Mouse (Mus musculus) macrophage (primary cell): ENCODE data around the gene Atrip. TPM values are rescaled to one million over a fixed set of nuclear protein-coding genes. Genes with fewer than 3 reads are reported as not detected.
A peak's percentile ranks its signal among the peaks of the same experiment; 100 is the strongest.

ENCODE experiments used
- H3K27ac ChIP-seq: fragments of 350-480 bp; formaldehyde crosslinking; 2 replicates; pipeline ENCODE4 v1.9.0; 2021
- H3K36me3 ChIP-seq: fragments of 350-480 bp; formaldehyde crosslinking; 2 replicates; pipeline ENCODE4 v1.9.0; 2021; ENCODE audit errors: inconsistent target
- H3K4me3 ChIP-seq: fragments of 350-480 bp; formaldehyde crosslinking; 2 replicates; pipeline ENCODE4 v1.9.0; 2021; ENCODE audit errors: inconsistent target
- H3K79me2 ChIP-seq: fragments of 350-480 bp; formaldehyde crosslinking; 2 replicates; pipeline ENCODE4 v1.9.0; 2021; ENCODE audit errors: inconsistent target
- WGBS: methylation state at CpG from one replicate; pipeline ENCODE4 v1.1.7; 2026; ENCODE audit warnings: inconsistent platforms; ENCODE audit not compliant: missing documents; 5-methylcytosine and 5-hydroxymethylcytosine counted together
- polyA plus RNA-seq: library from polyadenylated mRNA; stranded (reverse); fragments of 250-400 nt; gene quantifications from 3 replicates; pipeline ENCODE4 v1.2.4, GENCODE M21; 2018; ENCODE audit warnings: inconsistent platforms
- total RNA-seq, 78 experiments: library from RNA; depleted of rRNA; stranded (reverse); fragments of 250-400 nt; gene quantifications; 1 replicate in 9 of 78; 2 replicates in 24 of 78; 3 replicates in 43 of 78; 4 replicates in 2 of 78; pipeline ENCODE4 v1.2.4; 2018; ENCODE audit warnings: inconsistent platforms in 56 of 78

Gene Atrip
- total RNA-seq (2018; cell fraction: chromatin; rRNA removed) = 10 to 100 TPM; 13.2 to 53.4 (median 28.6) TPM
- total RNA-seq (2018; cell fraction: cytosol; rRNA removed) = 1 to 10 TPM; 4.5 to 9.4 (median 7.0) TPM
- total RNA-seq (2018; cell fraction: nucleus; rRNA removed) = 10 to 100 TPM; 14.5 to 35.1 (median 26.2) TPM
- 6.3 to 9.1 TPM (median 6.5 TPM) in 3 replicates for polyA plus RNA-seq

DNA sequence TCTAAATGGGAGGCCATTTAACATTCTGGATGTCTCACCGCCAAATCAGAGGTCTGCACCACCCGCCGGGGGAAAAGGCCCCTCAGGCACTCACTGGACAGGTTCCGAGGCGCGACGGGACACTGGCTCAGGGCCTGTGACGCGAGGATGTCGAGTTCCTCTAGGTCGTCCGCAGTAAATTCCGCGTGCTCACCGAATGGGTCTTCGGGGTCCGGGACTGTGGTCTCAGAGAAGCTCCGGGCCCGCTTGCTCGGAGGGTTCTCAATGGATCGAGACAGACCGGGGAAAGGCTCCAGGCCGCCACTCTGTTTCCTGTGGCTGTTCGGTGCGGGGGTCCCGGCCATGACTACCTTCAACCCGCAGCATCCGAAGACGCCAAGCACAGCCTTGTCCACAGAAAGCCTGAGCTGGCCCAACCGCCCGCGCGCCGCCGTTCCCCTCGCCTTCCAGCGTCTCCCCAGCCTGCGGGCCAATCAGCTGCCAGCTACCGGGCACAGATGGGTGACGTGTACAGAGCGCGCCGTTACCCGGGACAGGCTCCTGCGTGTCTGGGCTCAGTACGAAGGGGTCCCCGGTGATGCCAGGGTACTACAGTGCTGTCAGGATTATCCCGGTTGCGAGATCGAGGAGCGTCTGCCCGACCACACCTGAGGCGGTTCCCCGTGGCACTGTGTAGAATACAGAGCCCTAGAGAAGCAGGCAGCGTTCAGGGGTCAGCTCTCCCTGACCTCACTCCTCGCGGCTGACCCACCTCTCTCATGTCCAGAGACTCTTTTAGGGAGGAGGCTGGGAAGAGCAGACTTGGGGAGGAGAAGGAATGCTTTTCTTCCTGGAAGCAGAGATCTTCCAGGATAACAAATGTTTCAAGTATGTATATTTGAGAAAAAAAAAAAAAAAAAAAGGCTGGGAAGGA, at the start of gene Atrip:
Gene Atrip, minus strand, starts transcription at position 464 of the 913 bp plus-strand sequence.
- under 1% methylated on average over 54 of the region's 57 CpGs for WGBS

DNA sequence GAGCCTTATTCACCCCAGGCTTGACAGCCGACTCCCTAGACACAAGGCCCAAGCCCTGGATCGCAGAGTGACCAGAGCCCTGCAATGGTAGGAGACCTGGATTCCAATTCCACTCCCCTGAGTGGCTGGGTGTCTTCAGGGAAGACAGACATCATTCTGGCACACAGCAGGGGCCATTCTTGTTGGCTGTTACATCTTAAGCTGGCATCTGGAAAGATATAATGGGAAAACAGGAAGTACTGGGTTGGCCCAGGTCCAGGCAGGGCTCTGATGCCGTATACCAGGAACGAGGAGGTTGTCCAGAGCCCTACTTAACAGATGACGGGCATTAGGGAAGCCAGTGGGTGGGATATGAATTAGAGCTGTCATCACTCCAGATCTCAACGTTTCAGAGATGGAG, 49.3 kb upstream of the Atrip start:
- Histone ChIP-seq H3K36me3 (no peaks in the 10 kb centered on the region), H3K79me2 (no peaks in the 10 kb centered on the region), H3K4me3 (no peak overlapping the region), H3K27ac (no peak overlapping the region)
- 31% methylated on average over 6 of the region's 6 CpGs for WGBS

More for the DNA sequence above, at the start of gene Atrip:
- Histone ChIP-seq H3K79me2 (peaks cover 21% of the 10 kb centered on the region), H3K27ac (peak within 1 kb of the TSS; percentile 57), H3K4me3 (peak within 1 kb of the TSS; percentile 91), H3K36me3 (peaks cover 25% of the 10 kb centered on the region)

DNA sequence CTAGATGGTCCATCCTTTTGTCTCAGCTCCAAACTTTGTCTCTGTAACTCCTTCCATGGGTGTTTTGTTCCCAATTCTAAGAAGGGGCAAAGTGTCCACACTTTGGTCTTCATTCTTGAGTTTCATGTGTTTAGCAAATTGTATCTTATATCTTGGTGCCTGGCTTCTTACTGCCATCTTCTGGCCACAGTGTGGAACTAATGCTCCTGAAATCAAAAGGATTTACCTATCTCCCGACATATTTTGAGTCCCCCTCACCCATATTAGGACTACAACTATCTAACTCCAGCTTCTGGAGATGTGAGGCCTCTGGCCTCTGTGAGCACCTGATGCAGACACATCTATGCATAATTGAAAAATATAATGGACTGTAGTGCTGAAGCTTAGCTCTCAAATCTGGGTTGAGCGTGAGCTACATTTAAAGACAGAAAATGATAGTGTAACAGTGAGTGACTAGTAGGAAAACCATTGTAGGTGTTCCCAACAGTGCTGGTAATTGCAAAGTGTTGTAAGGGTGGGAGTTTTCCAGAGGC, 48.7 kb upstream of the Atrip start:
- Histone ChIP-seq H3K27ac (no peak overlapping the region), H3K36me3 (no peaks in the 10 kb centered on the region), H3K79me2 (no peaks in the 10 kb centered on the region), H3K4me3 (no peak overlapping the region)
- WGBS = 41% methylated on average over 2 of the region's 2 CpGs

DNA sequence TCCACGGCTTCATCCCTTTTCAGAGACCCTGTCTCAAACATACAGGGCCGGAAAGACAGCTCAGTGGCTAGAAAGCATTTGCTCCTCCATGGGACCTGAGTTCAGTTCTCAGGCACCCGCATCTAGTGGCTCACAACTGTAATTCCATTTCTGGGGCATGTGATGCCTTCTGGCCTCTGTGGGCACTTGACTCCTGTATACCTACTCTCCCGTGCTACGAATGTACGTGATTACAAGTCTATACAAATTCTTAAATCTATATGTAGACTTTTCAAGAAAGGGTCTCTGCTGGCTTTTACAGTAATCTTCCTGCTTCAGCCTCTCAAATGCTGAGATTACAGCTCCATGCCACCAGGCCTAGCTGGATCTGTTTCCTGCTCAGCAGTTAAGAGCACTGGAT, 47.0 kb upstream of the Atrip start:
- Histone ChIP-seq H3K4me3 (no peak overlapping the region), H3K79me2 (no peaks in the 10 kb centered on the region), H3K36me3 (no peaks in the 10 kb centered on the region), H3K27ac (no peak overlapping the region)
- WGBS = 94% methylated on average over 6 of the region's 6 CpGs

DNA sequence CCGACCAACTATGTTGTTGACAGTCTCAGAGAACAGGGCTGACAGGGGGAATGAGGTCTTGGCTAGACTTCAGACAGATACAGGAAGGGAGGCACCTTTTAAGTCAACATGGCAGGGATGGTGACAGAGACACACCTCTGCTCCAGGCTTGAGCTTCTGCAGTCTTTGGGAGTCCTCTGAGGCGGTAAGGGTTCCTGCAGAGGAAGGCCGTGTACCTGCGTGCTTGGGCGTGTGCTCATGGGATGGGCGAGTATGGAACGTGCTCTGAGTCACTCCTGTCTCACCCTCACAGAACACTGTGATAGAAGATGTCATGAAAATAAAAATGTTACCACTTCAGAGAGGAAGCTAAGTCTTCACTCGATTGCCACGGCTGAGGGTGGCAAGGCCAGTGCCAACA, 45.6 kb upstream of the Atrip start:
- WGBS = 87% methylated on average over 9 of the region's 9 CpGs
- no peak overlapping the region for H3K27ac ChIP-seq
- H3K36me3 ChIP-seq = no peaks in the 10 kb centered on the region
- H3K79me2 ChIP-seq = no peaks in the 10 kb centered on the region
- no peak overlapping the region for H3K4me3 ChIP-seq

DNA sequence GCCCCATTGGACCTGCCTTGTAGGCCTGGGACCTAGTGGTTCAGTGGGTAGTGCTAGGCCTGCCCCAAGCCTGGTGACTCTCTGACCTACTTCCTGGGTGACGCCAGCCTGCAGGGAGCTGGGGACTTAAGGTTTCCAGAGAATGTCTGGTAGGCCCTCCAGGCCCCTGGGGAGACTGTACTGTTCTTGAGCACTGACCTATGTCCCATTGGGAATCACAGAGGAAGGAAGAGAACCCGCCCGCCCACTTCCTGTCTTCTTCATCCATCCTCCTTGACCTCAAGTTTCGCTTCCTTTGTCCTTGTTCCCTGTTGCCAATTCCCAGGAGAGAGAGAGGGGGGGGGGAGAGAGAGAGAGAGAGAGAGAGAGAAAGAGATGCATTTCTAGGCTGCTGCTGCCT, 44.2 kb upstream of the Atrip start:
- H3K4me3 ChIP-seq = no peak overlapping the region
- no peaks in the 10 kb centered on the region for H3K79me2 ChIP-seq
- 63% methylated on average over 4 of the region's 4 CpGs for WGBS
- no peaks in the 10 kb centered on the region for H3K36me3 ChIP-seq
- peak overlapping the region; percentile 10; the same call in 1 of the 2 replicates for H3K27ac ChIP-seq

GRCm38 (mm10) chr9:109116205-109116604, 42.3 kb upstream of the Atrip start:
- WGBS = 99% methylated on average over 10 of the region's 10 CpGs
- no peak overlapping the region for H3K4me3 ChIP-seq
- no peaks in the 10 kb centered on the region for H3K79me2 ChIP-seq
- no peaks in the 10 kb centered on the region for H3K36me3 ChIP-seq
- no peak overlapping the region for H3K27ac ChIP-seq

GRCm38 (mm10) chr9:109114871-109115270, 40.9 kb upstream of the Atrip start:
- Histone ChIP-seq H3K79me2 (no peaks in the 10 kb centered on the region), H3K27ac (no peak overlapping the region), H3K4me3 (no peak overlapping the region), H3K36me3 (no peaks in the 10 kb centered on the region)
- WGBS = 94% methylated on average over 7 of the region's 7 CpGs

DNA sequence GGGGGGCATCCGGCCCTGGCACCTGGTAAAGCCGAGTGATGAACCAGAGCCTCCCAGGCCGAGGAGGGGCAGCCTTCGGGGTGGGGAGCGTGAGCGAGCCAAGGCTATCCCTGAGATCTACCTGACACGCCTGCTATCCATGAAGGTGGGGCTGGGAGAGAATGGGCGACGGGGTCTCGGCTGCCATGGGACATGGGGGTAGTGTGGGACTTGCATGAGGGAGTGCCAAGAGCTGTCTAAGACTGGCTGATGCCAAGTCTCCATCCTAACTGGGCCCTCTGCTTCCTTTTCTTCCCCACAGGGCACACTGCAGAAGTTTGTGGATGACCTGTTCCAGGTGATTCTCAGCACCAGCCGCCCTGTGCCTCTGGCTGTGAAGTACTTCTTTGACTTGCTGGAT, 40.4 kb upstream of the Atrip start:
- Histone ChIP-seq H3K27ac (no peak overlapping the region), H3K4me3 (no peak overlapping the region), H3K79me2 (no peaks in the 10 kb centered on the region), H3K36me3 (no peaks in the 10 kb centered on the region)
- WGBS = 92% methylated on average over 11 of the region's 11 CpGs

DNA sequence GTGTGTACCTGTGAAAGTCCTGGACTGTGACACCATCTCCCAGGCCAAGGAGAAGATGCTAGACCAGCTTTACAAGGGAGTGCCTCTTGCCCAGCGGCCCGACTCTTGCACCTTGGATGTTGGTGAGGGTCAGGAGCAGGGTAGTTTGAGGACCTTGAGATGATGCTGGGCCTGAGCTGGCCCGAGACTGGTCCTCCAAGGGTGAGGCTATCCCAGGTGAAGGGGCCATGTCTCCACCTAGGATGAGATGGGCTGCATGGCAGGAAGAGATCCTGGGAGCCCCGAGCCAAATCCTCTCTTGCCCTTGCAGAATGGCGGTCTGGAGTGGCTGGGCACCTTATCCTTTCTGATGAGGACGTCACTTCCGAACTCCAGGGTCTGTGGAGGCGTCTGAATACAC, 39.4 kb upstream of the Atrip start:
- H3K27ac ChIP-seq = no peak overlapping the region
- no peaks in the 10 kb centered on the region for H3K79me2 ChIP-seq
- no peak overlapping the region for H3K4me3 ChIP-seq
- H3K36me3 ChIP-seq = no peaks in the 10 kb centered on the region
- WGBS = 95% methylated on average over 8 of the region's 8 CpGs

- Histone ChIP-seq H3K36me3 (no peaks in the 10 kb centered on the region), H3K4me3 (no peak overlapping the region), H3K79me2 (no peaks in the 10 kb centered on the region), H3K27ac (no peak overlapping the region)
- WGBS = 91% methylated on average over 9 of the region's 9 CpGs
These were observed 37.7 kb upstream of the Atrip start for GRCm38 (mm10) chr9:109111591-109111990.

- H3K27ac ChIP-seq = no peak overlapping the region
- H3K4me3 ChIP-seq = no peak overlapping the region
- H3K79me2 ChIP-seq = no peaks in the 10 kb centered on the region
- WGBS = 90% methylated on average over 4 of the region's 4 CpGs
- H3K36me3 ChIP-seq = no peaks in the 10 kb centered on the region
These were observed 37.2 kb upstream of the Atrip start for GRCm38 (mm10) chr9:109111101-109111500.

DNA sequence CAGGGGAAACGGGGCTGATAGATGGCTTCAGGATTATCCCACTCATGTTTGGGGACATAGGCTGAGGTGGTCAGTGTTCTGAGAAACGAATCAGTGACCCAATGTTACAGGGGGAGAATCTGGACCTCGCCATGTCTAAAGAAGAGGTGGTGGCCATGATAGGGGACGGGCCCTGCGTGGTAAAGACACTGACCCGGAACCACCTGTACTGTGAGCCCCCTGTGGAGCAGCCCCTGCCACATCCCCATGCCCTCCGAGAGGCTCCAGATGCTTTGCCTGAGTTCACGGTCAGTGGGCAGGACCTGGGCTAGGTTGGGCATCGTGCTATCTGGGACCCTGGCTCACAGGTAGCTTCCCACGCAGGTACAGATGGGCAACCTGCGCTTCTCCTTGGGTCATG, 36.3 kb upstream of the Atrip start:
- no peaks in the 10 kb centered on the region for H3K36me3 ChIP-seq
- H3K27ac ChIP-seq = no peak overlapping the region
- no peak overlapping the region for H3K4me3 ChIP-seq
- H3K79me2 ChIP-seq = no peaks in the 10 kb centered on the region
- 91% methylated on average over 11 of the region's 11 CpGs for WGBS

DNA sequence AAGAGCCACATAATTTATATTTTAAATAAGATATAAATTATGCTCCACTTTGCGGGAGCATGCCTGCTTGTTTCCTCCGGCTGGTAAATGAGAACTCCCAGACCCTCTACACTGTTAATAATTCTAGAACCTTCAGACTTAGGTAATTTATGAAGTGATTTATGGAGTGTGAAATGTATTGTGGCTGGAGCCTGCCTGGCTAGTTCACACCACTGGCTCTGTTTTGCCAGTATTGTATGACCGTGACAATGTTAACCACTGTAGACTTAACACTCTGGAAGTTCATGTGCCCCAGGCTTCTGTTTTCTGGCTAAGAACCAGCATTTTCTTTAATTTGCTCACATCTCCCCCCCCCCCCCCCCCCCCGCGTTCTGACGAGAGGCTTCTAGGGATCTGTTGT, 33.4 kb upstream of the Atrip start:
- H3K79me2 ChIP-seq = no peaks in the 10 kb centered on the region
- H3K27ac ChIP-seq = no peak overlapping the region
- no peak overlapping the region for H3K4me3 ChIP-seq
- WGBS = 95% methylated on average over 3 of the region's 6 CpGs
- no peaks in the 10 kb centered on the region for H3K36me3 ChIP-seq

DNA sequence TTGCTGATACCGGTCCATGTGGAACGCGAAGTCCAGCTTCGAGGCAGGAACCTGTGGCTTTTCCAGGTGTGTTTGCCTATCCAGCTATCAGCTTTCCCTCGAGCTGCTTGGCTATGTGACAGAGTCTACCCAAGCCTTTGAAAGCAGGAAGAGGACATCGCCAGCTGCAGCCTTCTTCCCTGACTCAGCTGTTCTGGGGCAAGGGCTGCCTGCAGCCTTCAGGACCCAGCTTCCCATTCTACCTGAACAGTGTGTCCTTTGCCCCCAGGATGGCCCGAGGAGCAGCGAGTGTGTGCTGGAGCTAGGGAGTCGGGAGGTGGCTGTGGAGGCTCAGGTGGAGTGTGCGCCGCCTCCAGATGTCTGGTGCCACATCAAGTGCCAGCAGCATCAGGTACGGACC, 31.7 kb upstream of the Atrip start:
- 64% methylated on average over 12 of the region's 12 CpGs for WGBS
- Histone ChIP-seq H3K4me3 (no peak overlapping the region), H3K79me2 (no peaks in the 10 kb centered on the region), H3K36me3 (no peaks in the 10 kb centered on the region), H3K27ac (no peak overlapping the region)
